In genomic region chr10:107734327-107734726, GRCm38 (mm10) we compare ENCODE assay signal across 25 mouse cellular contexts. TPM values are rescaled to one million over a fixed set of nuclear protein-coding genes. Genes with fewer than 3 reads are reported as not detected.
"Had no signal": no experiment of that assay in that cellular context is flagged by ENCODE, and none has a peak within 500 bp of the region (broad histone marks: within the 10 kb centered on the region; RNA-seq: fewer than 3 reads in every experiment).

No protein-coding gene starts in this region.

- H3K9ac ChIP-seq: limb, embryonic 13.5 days; liver, embryonic 12.5 days; liver, embryonic 15.5 days; lung, embryonic 15.5 days; midbrain, embryonic 13.5 days; neural tube, embryonic 12.5 days; neural tube, embryonic 15.5 days had no signal

- H3K4me1 ChIP-seq: limb, embryonic 10.5 days; liver, embryonic 12.5 days; liver, embryonic 15.5 days; lung, embryonic 15.5 days; megakaryocyte, embryonic 14.5 days; neural tube, embryonic 12.5 days; neural tube, embryonic 15.5 days had no signal

- H3K27ac ChIP-seq: limb, embryonic 10.5 days; limb, embryonic 13.5 days; liver, embryonic 12.5 days; liver, embryonic 15.5 days; lung, embryonic 15.5 days; midbrain, embryonic 10.5 days; midbrain, embryonic 13.5 days; neural tube, embryonic 12.5 days; neural tube, embryonic 15.5 days had no signal

- H3K36me3 ChIP-seq: limb, embryonic 10.5 days; limb, embryonic 13.5 days; liver, embryonic 12.5 days; liver, embryonic 15.5 days; lung, embryonic 15.5 days; midbrain, embryonic 10.5 days; midbrain, embryonic 13.5 days; neural tube, embryonic 12.5 days; neural tube, embryonic 15.5 days had no signal

- H3K9me3 ChIP-seq: limb, embryonic 10.5 days; limb, embryonic 13.5 days; liver, embryonic 12.5 days; liver, embryonic 15.5 days; lung, embryonic 15.5 days; megakaryocyte, embryonic 14.5 days; midbrain, embryonic 10.5 days; midbrain, embryonic 13.5 days; neural tube, embryonic 12.5 days; neural tube, embryonic 15.5 days had no signal

- H3K4me3 ChIP-seq: limb, embryonic 10.5 days; limb, embryonic 13.5 days; liver, embryonic 12.5 days; liver, embryonic 15.5 days; lung, embryonic 15.5 days; megakaryocyte, embryonic 14.5 days; midbrain, embryonic 10.5 days; midbrain, embryonic 13.5 days; neural tube, embryonic 12.5 days; neural tube, embryonic 15.5 days had no signal

- DNase-seq: kidney, adult 18-20 months; kidney, adult 9 months; kidney, postnatal 14 days; kidney, postnatal 4 days; liver; lung, adult 18-20 months; lung, postnatal 10 days; lung, postnatal 36 days; thymus, adult 18-20 months; thymus, postnatal 14 days; thymus, postnatal 4 days had no signal

- H3K4me2 ChIP-seq: limb, embryonic 13.5 days; liver, embryonic 12.5 days; liver, embryonic 15.5 days; lung, embryonic 15.5 days; midbrain, embryonic 13.5 days; neural tube, embryonic 12.5 days; neural tube, embryonic 15.5 days had no signal

- H3K27me3 ChIP-seq: limb, embryonic 13.5 days; liver, embryonic 12.5 days; liver, embryonic 15.5 days; lung, embryonic 15.5 days; megakaryocyte, embryonic 14.5 days; midbrain, embryonic 13.5 days; neural tube, embryonic 12.5 days; neural tube, embryonic 15.5 days had no signal

- ATAC-seq: liver, embryonic 12.5 days; midbrain, embryonic 13.5 days; midbrain, embryonic 16.5 days had no signal

RNA-seq across cellular contexts. Expression of gene Ptprq, which starts 14.5 kb away (rescaled TPM):
- total RNA-seq: monocyte, adult 5-6 weeks had no signal
- polyA plus RNA-seq: liver, embryonic 15.5 days; midbrain, embryonic 10.5 days; small intestine, adult 2 months; spleen, adult 2 months had no signal
